Mouse (Mus musculus): ENCODE results near the gene Ifrd2. TPM values are rescaled to one million over a fixed set of nuclear protein-coding genes. Genes with fewer than 3 reads are reported as not detected.

Gene Ifrd2
- polyA plus RNA-seq, 1 experiment from 2014 or later = 43.6 TPM

- peak; percentile 93 for DNase-seq (ENCODE audit: low spot score)
Measured at GRCm38 (mm10) chr9:107635279-107636028, 48.0 kb downstream of the Ifrd2 start, which contains the start of gene Gnai2. Gene Gnai2 (minus strand): TSS chr9:107635367.

GRCm38 (mm10) chr9:107637070-107637469 lies 49.6 kb downstream of the Ifrd2 start:
- DNase-seq (ENCODE audit: low spot score) = no peak

GRCm38 (mm10) chr9:107640257-107640772 lies 52.9 kb downstream of the Ifrd2 start:
- peak; percentile 39 for DNase-seq (ENCODE audit: low spot score)

GRCm38 (mm10) chr9:107641666-107642065 lies 54.2 kb downstream of the Ifrd2 start:
- DNase-seq (ENCODE audit: low spot score) = no peak

Other genes with a start within 250 kb of the Ifrd2 start
- gene Hemk1, start 249.3 kb upstream of the Ifrd2 start, polyA plus RNA-seq (2015; fragmentation: Nextera tagmentation; extraction: Ambion mirVana) = 5.7 and 6.2 TPM in 2 replicates
- gene 6430571L13Rik, start 247.0 kb upstream of the Ifrd2 start, polyA plus RNA-seq (2015; fragmentation: Nextera tagmentation; extraction: Ambion mirVana) = 0.42 and 0.51 TPM in 2 replicates
- gene Cacna2d2, start 188.0 kb upstream of the Ifrd2 start, polyA plus RNA-seq (2015; fragmentation: Nextera tagmentation; extraction: Ambion mirVana) = 0.31 and 0.35 TPM in 2 replicates
- gene Tmem115, start 53.7 kb upstream of the Ifrd2 start, polyA plus RNA-seq (2015; fragmentation: Nextera tagmentation; extraction: Ambion mirVana) = 35.0 and 37.1 TPM in 2 replicates
- gene Cyb561d2, start 45.4 kb upstream of the Ifrd2 start, polyA plus RNA-seq (2015; fragmentation: Nextera tagmentation; extraction: Ambion mirVana) = 48.5 and 49.8 TPM in 2 replicates
- 47.2 and 48.4 TPM in 2 replicates for gene Nprl2, start 45.4 kb upstream of the Ifrd2 start, polyA plus RNA-seq (2015; fragmentation: Nextera tagmentation; extraction: Ambion mirVana)
- 0.89 and 1.5 TPM in 2 replicates for gene Zmynd10, start 40.3 kb upstream of the Ifrd2 start, polyA plus RNA-seq (2015; fragmentation: Nextera tagmentation; extraction: Ambion mirVana)
- 52.1 and 56.2 TPM in 2 replicates for gene Rassf1, start 36.1 kb upstream of the Ifrd2 start, polyA plus RNA-seq (2015; fragmentation: Nextera tagmentation; extraction: Ambion mirVana)
- gene Tusc2, start 24.4 kb upstream of the Ifrd2 start, polyA plus RNA-seq (2015; fragmentation: Nextera tagmentation; extraction: Ambion mirVana) = 56.7 and 57.8 TPM in 2 replicates
- gene Hyal2, start 19.7 kb upstream of the Ifrd2 start, polyA plus RNA-seq (2015; fragmentation: Nextera tagmentation; extraction: Ambion mirVana) = 31.0 and 31.3 TPM in 2 replicates
- gene Hyal1, start 10.7 kb upstream of the Ifrd2 start, polyA plus RNA-seq (2015; fragmentation: Nextera tagmentation; extraction: Ambion mirVana) = 6.1 and 9.0 TPM in 2 replicates
- 18.4 and 23.1 TPM in 2 replicates for gene Naa80, start 8.8 kb upstream of the Ifrd2 start, polyA plus RNA-seq (2015; fragmentation: Nextera tagmentation; extraction: Ambion mirVana)
- 0.90 and 1.2 TPM in 2 replicates for gene Hyal3, start 6.8 kb upstream of the Ifrd2 start, polyA plus RNA-seq (2015; fragmentation: Nextera tagmentation; extraction: Ambion mirVana)
- gene Sema3b, start 21.6 kb downstream of the Ifrd2 start, polyA plus RNA-seq (2015; fragmentation: Nextera tagmentation; extraction: Ambion mirVana) = 1.4 and 1.8 TPM in 2 replicates
- 466 and 479 TPM in 2 replicates for gene Gnai2, start 47.7 kb downstream of the Ifrd2 start, polyA plus RNA-seq (2015; fragmentation: Nextera tagmentation; extraction: Ambion mirVana)
- gene Slc38a3, start 81.9 kb downstream of the Ifrd2 start, polyA plus RNA-seq (2015; fragmentation: Nextera tagmentation; extraction: Ambion mirVana) = 0.60 and 1.1 TPM in 2 replicates
- 0.62 and 0.85 TPM in 2 replicates for gene Gnat1, start 92.1 kb downstream of the Ifrd2 start, polyA plus RNA-seq (2015; fragmentation: Nextera tagmentation; extraction: Ambion mirVana)
- gene Sema3f, start 122.8 kb downstream of the Ifrd2 start, polyA plus RNA-seq (2015; fragmentation: Nextera tagmentation; extraction: Ambion mirVana) = 2.2 and 3.2 TPM in 2 replicates
- 162 and 183 TPM in 2 replicates for gene Rbm5, start 183.4 kb downstream of the Ifrd2 start, polyA plus RNA-seq (2015; fragmentation: Nextera tagmentation; extraction: Ambion mirVana)

All from thymus, postnatal 0 days (tissue).